In the genomic region with DNA sequence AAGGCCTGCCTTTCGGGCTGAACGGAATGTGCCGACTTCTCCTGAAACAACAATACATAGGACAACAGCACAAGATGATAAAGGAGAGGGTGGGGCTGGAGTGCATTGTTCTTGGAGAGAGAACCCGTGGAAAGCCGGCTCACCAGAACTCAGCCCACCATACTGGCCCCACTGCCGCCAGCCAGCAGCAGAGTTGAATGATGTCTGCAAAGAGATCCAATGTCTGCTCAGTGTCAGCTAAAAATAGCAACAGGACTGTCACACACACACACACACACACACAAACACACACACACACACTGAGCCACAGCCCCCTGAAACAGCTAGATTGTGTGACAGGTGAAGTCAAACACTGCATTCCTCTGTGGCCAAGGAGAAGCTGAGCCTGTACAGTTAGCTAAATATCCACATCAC, we compare ENCODE assay signal across 14 mouse cellular contexts. TPM values are rescaled to one million over a fixed set of nuclear protein-coding genes. Genes with fewer than 3 reads are reported as not detected.
A peak's percentile ranks its signal among the peaks of the same experiment; 100 is the strongest.
DNase-seq lines count a peak whose midpoint lies in the region; ATAC-seq lines count a peak whose summit lies in the region.
"Had no signal": no experiment of that assay in that cellular context is flagged by ENCODE, and none has a peak within 500 bp of the region (broad histone marks: within the 10 kb centered on the region; RNA-seq: fewer than 3 reads in every experiment).

No protein-coding gene starts in this region.

- H3K4me1 ChIP-seq in kidney, embryonic 16.5 days (ENCODE audit: insufficient read depth, low read length): no peaks in the 10 kb centered on the region
- peaks cover 11% of the 10 kb centered on the region; the same call in 1 of the 2 replicates for H3K4me1 ChIP-seq in embryonic facial prominence, embryonic 14.5 days (ENCODE audit: control insufficient read depth, insufficient read depth, low read length)
- H3K4me1 ChIP-seq in midbrain, embryonic 15.5 days: no peaks in the 10 kb centered on the region
- H3K4me1 ChIP-seq: limb, embryonic 12.5 days had no signal

- no peak overlapping the region for H3K9ac ChIP-seq in kidney, embryonic 16.5 days (replicated peaks; ENCODE audit: low read length)
- no peak overlapping the region for H3K9ac ChIP-seq in embryonic facial prominence, embryonic 14.5 days (ENCODE audit: low read depth, low read length)
- no peak overlapping the region for H3K9ac ChIP-seq in midbrain, embryonic 15.5 days
- H3K9ac ChIP-seq: limb, embryonic 12.5 days had no signal

- WGBS in kidney, embryonic 16.5 days: 3% methylated on average over 6 of the region's 6 CpGs
- 21% methylated on average over 6 of the region's 6 CpGs for WGBS in embryonic facial prominence, embryonic 14.5 days
- WGBS in midbrain, embryonic 15.5 days: 8% methylated on average over 6 of the region's 6 CpGs

- H3K4me3 ChIP-seq in kidney, embryonic 16.5 days (ENCODE audit: low read length): no peak overlapping the region
- no peak overlapping the region for H3K4me3 ChIP-seq in embryonic facial prominence, embryonic 14.5 days (ENCODE audit: low read depth, low read length)
- H3K4me3 ChIP-seq in midbrain, embryonic 15.5 days: no peak overlapping the region
- H3K4me3 ChIP-seq: erythroblast, embryonic 14.5 days; limb, embryonic 12.5 days had no signal

- H3K9me3 ChIP-seq in kidney, embryonic 16.5 days (ENCODE audit: low read length): no peaks in the 10 kb centered on the region
- H3K9me3 ChIP-seq in embryonic facial prominence, embryonic 14.5 days (ENCODE audit: control insufficient read depth, low read length): no peaks in the 10 kb centered on the region
- no peaks in the 10 kb centered on the region for H3K9me3 ChIP-seq in midbrain, embryonic 15.5 days
- H3K9me3 ChIP-seq: limb, embryonic 12.5 days had no signal

- H3K4me2 ChIP-seq in kidney, embryonic 16.5 days (replicated peaks; ENCODE audit: low read depth, low read length): no peak overlapping the region
- no peak overlapping the region for H3K4me2 ChIP-seq in embryonic facial prominence, embryonic 14.5 days (ENCODE audit: low read depth, low read length)
- H3K4me2 ChIP-seq in midbrain, embryonic 15.5 days: peak overlapping the region; percentile 11; the same call in 1 of the 2 replicates
- H3K4me2 ChIP-seq: limb, embryonic 12.5 days had no signal

- peak; percentile 54; the same call in 1 of the 2 replicates for ATAC-seq in kidney, embryonic 16.5 days (ENCODE audit: low FRiP score, low TSS enrichment)
- peak; percentile 50; the same call in 1 of the 2 replicates for ATAC-seq in embryonic facial prominence, embryonic 14.5 days (ENCODE audit: low read depth)
- peak; percentile 48; the same call in 1 of the 2 replicates for ATAC-seq in midbrain, embryonic 15.5 days (replicated peaks)
- no peak for ATAC-seq in granulocyte monocyte progenitor cell, adult 5-6 weeks (replicated peaks; ENCODE audit: poor library complexity, severe bottlenecking)

- DNase-seq in kidney, adult 8-10 months: no peak
- DNase-seq in ZHBTc4 (ENCODE audit: low read depth, low spot score): peak; percentile 86
- DNase-seq in embryonic facial prominence, embryonic 14.5 days (ENCODE audit: low spot score): peak; percentile 51
- no peak for DNase-seq in thymus, postnatal 10 days (ENCODE audit: low spot score in 2 of 2)
- DNase-seq: adrenal gland, postnatal 14 days; cerebellum, adult 8-10 months; gastrocnemius, postnatal 36 days; thymus, postnatal 36 days had no signal

- no peaks in the 10 kb centered on the region for H3K27me3 ChIP-seq in kidney, embryonic 16.5 days (ENCODE audit: insufficient read depth, low read length)
- H3K27me3 ChIP-seq in embryonic facial prominence, embryonic 14.5 days (replicated peaks; ENCODE audit: control insufficient read depth, insufficient read depth, low read length): no peaks in the 10 kb centered on the region
- H3K27me3 ChIP-seq in midbrain, embryonic 15.5 days (replicated peaks): no peaks in the 10 kb centered on the region
- H3K27me3 ChIP-seq: limb, embryonic 12.5 days had no signal

- no peak overlapping the region for H3K27ac ChIP-seq in kidney, embryonic 16.5 days (ENCODE audit: low read length)
- H3K27ac ChIP-seq in embryonic facial prominence, embryonic 14.5 days (replicated peaks; ENCODE audit: low read depth, low read length): no peak overlapping the region
- no peak overlapping the region for H3K27ac ChIP-seq in midbrain, embryonic 15.5 days
- H3K27ac ChIP-seq: limb, embryonic 12.5 days had no signal

- H3K36me3 ChIP-seq in kidney, embryonic 16.5 days (ENCODE audit: insufficient read depth, low read length): no peaks in the 10 kb centered on the region
- no peaks in the 10 kb centered on the region for H3K36me3 ChIP-seq in embryonic facial prominence, embryonic 14.5 days (ENCODE audit: control insufficient read depth, insufficient read depth, low read length)
- H3K36me3 ChIP-seq in midbrain, embryonic 15.5 days (replicated peaks): no peaks in the 10 kb centered on the region
- H3K36me3 ChIP-seq: limb, embryonic 12.5 days had no signal

RNA-seq across cellular contexts. Expression of a gene that starts 58.9 kb away (rescaled TPM):
- not detected in 2 replicates for polyA plus RNA-seq in kidney, embryonic 16.5 days (2015; fragmentation: Nextera tagmentation; extraction: Ambion mirVana)
- polyA plus RNA-seq in embryonic facial prominence, embryonic 14.5 days (2014; fragmentation: Nextera tagmentation; extraction: Ambion mirVana): not detected in 2 replicates
- polyA plus RNA-seq in midbrain, embryonic 15.5 days (2015; fragmentation: Nextera tagmentation; extraction: Ambion mirVana): not detected in 2 replicates
- total RNA-seq in granulocyte monocyte progenitor cell, adult 5-6 weeks (2014; fragmentation: Nextera tagmentation): not detected in 2 replicates
- total RNA-seq in granulocyte monocyte progenitor cell, adult 5-6 weeks (2017): not detected in 2 replicates
- total RNA-seq: adrenal gland, postnatal 14 days; gastrocnemius, postnatal 36 days; neutrophil, adult 5-6 weeks had no signal
- polyA plus RNA-seq: erythroblast, embryonic 14.5 days; limb, embryonic 12.5 days had no signal

Comparison
In these comparisons a context has a peak if more than half of its experiments do, and no peak if none do; other contexts are left out.
1. DNase-seq: peak in ZHBTc4 (single experiment) and embryonic facial prominence, embryonic 14.5 days (single experiment); none in kidney, adult 8-10 months (0 of 2) and thymus, postnatal 10 days (0 of 2).